Mouse (Mus musculus): Measurements from ENCODE around the gene Klrb1. TPM values are rescaled to one million over a fixed set of nuclear protein-coding genes. Genes with fewer than 3 reads are reported as not detected.
"Not testable (repeated sequence)": the region's sequence is repeated elsewhere in the genome, so short reads cannot be mapped to it uniquely, and the experiment has no call there.

Klrb1 gene
- not detected for total RNA-seq (2021)
- long read RNA-seq, experiment 1, result 0 reads
- long read RNA-seq, experiment 2, result 0 reads

DNA sequence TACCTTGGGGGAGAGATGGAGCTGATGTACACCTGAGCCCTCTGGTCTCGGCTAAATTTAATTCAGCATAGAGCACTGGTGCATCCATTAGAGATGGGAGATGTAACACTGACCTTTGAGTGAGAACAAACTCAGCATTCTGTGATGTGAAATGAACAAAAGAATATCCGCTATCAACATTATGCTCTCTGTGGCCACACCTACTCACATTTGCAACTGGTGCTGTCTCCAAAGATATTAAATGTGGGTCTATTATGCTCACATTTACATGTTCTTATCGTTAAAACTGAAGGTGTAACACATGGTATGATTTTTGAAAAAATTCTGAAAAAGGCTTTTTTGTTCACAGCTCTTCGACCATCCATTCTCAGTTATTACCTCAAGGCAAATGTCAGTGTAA is at the start of gene Klrb1:
Gene Klrb1 (minus strand): TSS at position 101 of the 400 bp plus-strand sequence.
- intact Hi-C loops (cut with DNase I), result no loop called here

DNA sequence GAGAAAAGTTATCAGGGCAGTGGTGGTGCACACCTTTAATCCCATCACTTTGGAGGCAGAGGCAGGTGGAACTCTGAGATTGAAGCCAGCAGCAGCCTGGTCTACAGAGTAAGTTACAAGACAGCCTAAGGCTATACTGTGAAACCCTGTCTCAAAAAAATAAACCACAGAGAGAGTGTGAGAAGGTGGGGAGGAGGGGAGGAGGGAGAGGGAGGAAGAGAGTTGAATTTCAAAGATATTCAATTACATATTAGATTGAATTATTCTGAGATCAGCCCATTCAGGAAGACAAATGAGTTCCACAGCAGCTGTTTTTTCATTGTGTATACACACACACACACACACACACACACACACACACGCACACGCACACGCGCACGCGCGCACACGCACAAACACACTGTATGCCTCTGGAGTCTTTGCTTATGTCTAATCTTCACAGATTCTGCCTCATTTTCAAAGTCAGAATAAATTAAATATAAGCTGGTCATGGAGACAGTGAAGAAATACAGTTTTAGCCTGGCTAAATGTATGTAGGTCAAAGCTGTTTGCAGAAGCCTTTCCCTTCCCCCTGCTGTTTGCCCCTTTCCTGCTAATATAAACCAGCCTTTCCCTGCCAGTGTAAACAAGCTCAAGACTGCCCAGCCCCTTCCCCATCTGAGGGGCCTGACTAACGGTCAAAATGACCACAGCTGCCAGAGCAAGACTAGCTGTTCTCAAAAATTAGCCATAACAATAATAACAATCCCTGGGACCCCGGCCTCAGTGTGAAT is 46.8 kb upstream of the Klrb1 start:
- intact Hi-C loops (cut with DNase I), result loop anchor here (10.0 kb wide), 1 partner anchor 465 kb away; no protein-coding TSS in a partner anchor
- DNase-seq, result no peak

More for the DNA sequence above, at the start of gene Klrb1:
- no peak for DNase-seq

DNA sequence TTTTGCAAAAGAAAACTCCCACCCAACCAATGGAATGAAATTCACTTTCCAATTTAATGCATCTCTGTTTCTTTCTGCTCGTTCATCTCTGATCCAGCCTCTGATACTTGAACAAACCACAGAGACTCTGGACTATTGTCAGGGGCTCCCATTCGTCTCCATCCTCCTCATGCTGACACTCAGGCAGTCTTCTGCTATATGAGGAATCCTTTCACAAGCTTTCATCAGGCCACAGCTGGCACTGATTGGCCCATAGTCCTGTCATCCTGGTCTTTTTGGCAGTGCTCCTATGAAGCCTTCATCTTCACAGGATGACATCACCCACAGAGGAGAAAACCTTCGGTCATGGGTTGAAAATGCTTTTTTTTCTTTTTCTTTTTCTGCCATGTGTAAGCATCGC is 45.2 kb upstream of the Klrb1 start:
- intact Hi-C loops (cut with DNase I), result loop anchor here (10.0 kb wide), 1 partner anchor 467 kb away; no protein-coding TSS in a partner anchor
- no peak for DNase-seq

DNA sequence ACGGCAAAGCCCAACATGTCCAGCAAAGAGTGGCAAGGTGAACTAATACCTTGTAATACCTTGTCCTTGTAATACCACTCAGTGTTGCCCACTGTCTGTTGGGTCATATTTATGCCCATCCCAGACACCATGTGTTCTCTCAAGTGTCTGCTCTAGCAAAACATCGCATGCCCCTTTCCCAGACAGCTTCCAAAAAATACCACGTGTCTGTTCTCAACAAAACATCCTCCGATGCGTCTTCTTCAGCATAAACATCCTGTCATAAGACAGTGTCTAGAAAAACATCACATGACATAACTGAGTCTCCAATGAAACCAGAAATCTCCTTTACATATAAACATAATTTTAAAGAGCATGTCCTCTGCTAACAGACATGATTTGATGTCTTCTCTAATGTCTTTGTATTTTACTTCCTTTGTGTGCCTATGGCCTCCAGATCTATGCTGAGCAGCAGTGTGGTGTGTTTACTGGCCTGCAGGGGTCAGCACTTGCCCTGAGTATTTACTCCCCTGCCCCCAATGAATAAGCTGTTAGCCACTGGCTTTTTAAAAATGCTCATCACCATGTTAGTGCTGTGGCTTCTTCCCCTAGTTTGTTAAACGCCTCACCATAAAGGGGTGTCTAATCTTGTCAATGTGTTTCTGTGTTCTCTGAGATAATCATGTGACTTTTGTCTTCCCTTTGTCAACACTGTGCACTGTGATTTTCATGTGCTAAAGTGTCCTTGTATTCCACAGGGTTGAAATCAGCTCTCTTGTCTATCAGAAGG is 43.8 kb upstream of the Klrb1 start:
- DNase-seq, result not testable (repeated sequence)
- intact Hi-C loops (cut with DNase I), result loop anchor here (10.0 kb wide), 1 partner anchor 468 kb away; no protein-coding TSS in a partner anchor

DNA sequence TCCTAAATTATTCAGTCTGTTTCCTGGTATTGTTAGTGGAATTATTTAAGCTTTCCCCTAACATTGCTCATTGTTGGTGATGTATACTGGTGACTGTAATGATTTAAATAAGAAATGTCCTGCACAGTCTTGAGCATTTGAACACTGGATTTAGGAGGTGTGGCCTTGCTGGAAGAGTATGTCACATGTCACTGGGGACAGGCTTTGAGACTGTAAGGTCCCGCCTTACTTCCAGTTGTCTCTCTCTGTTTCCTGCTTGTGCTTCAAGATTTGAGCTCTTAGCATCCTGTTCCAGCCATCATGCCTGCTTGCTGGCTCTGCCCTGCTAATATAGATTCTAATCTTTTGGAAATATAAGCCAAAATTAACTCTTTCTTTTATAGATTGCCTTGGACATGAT is 42.4 kb upstream of the Klrb1 start:
- intact Hi-C loops (cut with DNase I), result loop anchor here (2.0 to 10.0 kb wide), 2 partner anchors 38 to 470 kb away; no protein-coding TSS in a partner anchor
- DNase-seq, result no peak

DNA sequence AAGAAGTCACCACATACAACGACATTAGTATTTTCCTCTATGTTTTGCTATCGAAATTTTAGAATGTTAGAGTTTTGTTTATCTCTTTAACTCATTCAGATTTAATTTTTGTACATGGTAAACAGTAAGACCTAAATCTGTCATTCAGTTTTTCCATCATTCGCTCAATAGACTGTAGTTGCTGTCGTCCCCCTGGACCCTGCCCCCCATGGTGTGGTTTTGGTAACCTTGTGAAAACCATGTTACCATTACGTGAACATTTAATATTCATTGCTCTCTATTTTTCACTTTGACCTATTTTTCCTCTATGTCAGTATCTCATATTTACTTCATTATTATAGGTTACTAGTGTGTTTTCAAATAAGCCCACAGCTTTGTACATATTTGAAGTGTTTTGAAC is 41.7 kb upstream of the Klrb1 start:
- intact Hi-C loops (cut with DNase I), result loop anchor here (1.0 to 10.0 kb wide), 4 partner anchors 38 to 768 kb away; partner anchors contain the start of gene Gabarapl1

DNA sequence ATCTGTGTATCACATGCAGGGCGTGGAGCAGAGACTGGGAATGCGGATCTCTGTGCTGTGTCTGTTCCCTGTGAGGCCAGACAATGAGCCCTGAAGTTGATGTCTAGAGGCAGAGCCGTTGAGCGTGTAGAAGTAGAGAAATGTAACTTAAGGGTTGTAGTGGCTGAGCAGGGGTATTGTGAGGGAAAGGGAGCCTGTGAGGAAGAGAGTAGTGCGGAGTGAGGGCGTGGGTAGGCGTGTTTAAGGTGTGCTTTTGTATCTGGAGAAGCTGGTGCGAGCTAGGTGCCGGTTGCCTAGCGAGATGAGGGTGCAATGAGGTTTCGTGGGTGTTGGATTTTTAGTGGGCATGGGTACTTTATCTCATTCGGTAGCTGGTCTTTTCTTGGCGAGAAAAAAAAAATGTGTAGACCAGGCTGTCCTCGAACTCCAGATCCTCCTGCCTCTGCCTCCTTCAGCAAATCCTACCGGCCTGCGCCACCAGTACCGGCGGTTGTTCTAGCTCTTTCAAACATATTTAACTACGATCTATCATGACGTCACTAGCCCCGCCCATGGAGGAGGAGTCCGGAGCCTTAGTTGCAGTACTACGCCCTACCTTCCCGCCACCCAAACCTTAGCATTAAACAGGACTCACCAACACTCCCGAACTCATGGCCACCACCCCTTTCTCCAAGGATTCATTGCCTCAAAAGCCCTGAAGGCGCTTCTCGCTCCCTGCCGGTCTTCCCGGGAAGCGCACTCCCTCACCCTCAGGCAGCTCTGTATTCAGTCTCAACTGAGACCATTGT is 41.1 kb upstream of the Klrb1 start:
- intact Hi-C loops (cut with DNase I), result loop anchor here (1.0 to 10.0 kb wide), 4 partner anchors 39 to 768 kb away; partner anchors contain the start of gene Gabarapl1
- DNase-seq, result peak; percentile 91

More for the DNA sequence above, 41.7 kb upstream of the Klrb1 start:
- no peak for DNase-seq

DNA sequence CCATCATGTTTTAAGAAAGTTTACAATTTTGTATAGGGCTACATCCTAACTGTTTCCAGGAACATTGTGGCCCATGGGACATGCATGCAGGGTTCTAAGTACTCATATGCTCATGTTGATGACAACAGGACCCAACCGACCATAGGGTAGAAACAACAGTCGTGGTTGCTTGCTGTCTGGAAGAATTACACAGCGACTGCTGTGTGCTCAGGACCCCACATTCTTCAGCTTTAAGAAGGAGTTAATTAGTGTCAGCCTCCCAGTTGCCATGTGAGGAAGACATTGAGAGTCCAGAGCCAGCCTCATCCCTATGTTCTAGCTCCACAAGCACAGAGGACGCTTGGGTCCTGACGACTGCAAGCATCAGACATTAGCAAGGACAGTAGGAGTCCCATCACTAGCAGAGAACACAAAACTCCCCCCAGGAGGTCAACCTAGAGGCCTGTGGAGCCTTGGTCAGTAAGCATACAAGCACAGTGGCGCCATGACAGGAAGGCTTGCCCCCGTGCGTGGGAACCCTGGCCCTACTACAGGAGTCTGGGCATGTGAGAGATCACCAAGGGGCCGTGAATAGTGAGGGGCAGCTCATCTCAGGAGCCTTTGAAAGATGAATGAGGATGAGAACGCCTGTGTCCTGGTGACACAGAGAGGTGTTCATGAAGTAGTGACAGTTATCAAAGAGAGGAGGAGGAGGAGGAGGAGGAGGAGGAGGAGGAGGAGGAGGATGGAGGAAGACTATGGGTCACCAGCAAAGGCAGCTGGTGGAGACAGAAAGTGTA is 40.2 kb upstream of the Klrb1 start:
- intact Hi-C loops (cut with DNase I), result loop anchor here (5.0 to 10.0 kb wide), 2 partner anchors 472 to 769 kb away; partner anchors contain the start of gene Gabarapl1
- not testable (repeated sequence) for DNase-seq

DNA sequence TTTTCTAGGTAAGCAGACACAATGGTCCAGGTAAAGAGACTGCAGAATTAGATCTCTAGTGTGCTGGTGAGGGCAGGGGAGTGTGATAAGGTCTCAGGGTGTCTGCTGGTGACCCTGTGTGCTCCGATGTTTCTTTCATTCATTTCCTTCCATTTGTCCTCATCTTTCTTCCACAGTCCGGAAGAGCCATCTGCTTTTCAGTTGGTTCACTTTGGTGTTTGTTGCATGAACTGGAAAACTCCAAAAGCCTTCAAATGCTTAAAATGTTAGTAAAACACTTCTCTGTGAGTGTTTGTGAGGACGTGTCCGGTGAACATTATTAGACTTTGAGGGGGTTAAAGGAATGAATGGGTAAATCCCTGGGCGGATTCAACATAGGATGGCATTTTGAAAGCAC is 38.3 kb upstream of the Klrb1 start:
- no peak for DNase-seq
- intact Hi-C loops (cut with DNase I), result loop anchor here (5.0 to 10.0 kb wide), 2 partner anchors 474 to 771 kb away; partner anchors contain the start of gene Gabarapl1

DNA sequence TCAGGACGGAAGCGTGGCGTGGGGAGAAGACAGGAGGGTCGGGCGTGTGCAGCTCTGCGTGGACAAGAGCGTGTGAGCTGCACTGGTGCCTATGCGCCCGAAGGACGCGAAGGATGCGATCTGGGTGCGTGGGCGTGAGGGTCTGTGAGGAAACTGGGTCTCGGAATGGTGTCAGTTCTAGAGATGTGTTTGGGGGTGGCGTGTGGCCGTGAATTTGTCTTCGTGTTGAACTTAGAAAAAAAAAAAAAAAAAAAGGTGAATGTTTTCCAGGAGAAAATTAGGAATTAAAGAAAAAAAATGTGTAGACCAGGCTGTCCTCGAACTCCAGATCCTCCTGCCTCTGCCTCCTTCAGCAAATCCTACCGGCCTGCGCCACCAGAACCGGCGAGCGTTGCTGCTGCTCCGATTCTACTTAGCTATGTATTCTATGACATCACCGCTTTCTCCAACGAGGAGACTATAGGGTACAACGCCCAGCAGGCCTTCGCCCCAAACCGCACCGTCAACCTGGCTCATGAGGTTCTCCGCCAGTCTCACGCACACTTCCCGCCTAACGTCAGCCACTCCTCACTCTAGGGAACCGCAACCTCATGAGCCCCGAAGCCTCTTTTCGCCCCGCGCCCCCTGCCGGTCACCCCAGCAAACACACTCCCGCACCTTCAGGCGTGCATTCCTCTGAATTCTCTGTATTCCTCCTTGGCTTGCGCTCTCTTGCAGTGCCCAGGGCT is 37.7 kb upstream of the Klrb1 start:
- intact Hi-C loops (cut with DNase I), result loop anchor here (5.0 to 10.0 kb wide), 2 partner anchors 474 to 772 kb away; partner anchors contain the start of gene Gabarapl1
- peak; percentile 73 to 88 for DNase-seq

DNA sequence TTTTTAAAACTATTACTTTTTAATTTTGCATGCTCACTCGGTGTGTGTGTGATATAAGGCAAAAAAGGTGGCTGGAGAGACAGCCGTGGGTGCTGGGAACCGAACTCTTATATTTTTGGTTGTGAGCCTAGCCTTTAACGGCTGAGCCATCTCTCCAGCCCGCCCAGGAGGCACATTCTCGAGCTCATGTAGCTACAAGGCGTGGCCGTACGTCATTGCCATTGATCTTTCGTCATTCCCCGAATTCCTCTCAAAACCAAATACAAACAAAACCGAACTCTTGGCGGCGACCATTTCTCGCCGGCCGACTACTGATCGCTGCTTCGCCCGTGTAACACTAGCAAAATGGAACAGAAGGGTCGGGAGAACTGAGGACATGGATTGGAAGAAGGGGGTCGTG is 37.2 kb upstream of the Klrb1 start:
- peak; percentile 84 to 95 for DNase-seq
- intact Hi-C loops (cut with DNase I), result loop anchor here (5.0 to 10.0 kb wide), 2 partner anchors 475 to 772 kb away; partner anchors contain the start of gene Gabarapl1

DNA sequence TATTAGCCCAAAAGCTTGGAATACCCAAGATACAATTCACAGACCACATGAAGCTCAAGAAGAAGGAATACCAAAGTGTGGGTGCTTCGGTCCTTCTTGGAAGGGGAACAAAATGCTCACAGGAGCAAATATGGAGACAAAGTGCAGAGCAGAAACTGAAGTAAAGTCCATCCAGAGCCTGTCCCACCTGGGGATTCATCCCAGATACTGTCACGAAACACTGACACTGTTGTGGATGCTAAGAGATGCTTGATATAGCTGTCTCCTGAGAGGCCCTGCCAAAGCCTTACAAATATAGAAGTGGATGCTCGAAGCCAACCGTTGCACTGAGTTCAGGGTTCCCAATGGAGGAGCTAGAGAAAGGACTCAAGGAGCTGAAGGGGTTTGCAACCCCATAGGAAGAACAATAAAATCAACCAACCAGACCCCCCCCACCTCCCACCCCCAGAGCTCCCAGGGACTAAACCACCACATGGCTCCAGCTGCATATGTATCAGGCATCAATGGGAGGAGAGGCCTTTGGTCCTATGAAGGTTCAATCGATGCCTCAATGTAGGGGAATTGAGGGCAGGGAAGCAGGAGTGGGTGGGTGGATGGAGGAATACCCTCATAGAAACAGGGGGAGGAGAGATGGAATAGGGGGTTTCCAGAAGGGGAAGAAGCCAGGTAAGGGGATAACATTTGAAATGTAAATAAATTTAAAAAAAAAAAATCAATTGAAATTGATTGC is 36.5 kb upstream of the Klrb1 start:
- no peak for DNase-seq
- intact Hi-C loops (cut with DNase I), result no loop called here

DNA sequence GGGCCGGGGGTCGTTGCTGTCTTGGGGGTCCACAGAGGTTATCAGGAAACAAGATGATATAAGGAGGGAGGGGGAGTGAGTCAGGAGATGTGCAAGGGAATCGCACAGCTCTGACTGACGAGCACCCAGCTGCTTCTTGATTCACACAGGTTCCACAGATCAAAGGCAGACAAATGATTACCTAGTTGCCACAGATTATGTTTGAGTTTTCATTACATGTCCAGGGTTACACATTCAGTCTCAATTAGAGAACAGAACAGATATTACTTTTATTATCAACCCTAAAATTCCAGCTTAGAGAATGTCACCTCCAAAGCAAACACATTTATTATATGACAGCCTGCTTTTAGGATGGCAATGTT is 32.5 kb upstream of the Klrb1 start:
- intact Hi-C loops (cut with DNase I), result not testable (repeated sequence)

DNA sequence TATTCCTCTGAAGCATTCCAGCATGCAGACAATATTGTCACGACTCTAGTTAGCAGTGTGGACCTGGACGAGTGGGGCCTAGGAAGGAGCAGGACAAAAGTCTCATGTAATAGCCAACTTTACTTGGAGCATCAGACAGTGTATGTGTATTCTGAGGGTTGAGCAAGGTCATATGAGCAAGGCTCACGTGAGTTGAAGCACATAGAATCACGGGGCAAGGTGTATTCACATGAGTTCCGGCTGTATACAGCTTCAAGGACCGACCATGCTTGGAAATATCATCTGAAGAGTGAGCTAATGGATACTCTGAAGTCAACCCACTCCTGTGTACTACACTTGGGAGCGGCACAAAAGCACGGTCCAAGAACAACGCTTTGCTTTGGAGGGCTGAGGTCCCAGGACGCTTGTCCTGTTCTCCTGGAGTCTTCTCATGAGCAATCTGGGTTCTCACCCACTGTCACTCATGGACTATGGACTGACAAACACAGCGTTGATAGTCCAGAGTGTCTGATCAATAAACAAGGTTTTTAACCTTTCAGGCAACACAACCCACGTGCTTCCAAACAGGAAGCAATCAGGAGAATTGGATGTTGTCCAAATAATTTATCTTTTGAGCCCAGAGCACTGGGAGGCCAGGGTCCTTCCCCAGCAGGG is 32.0 kb upstream of the Klrb1 start:
- intact Hi-C loops (cut with DNase I), result loop anchor here (5.0 kb wide), 1 partner anchor 123 kb away; no protein-coding TSS in a partner anchor
- DNase-seq, result not testable (repeated sequence)

More for the DNA sequence above, 32.5 kb upstream of the Klrb1 start:
- not testable (repeated sequence) for DNase-seq

DNA sequence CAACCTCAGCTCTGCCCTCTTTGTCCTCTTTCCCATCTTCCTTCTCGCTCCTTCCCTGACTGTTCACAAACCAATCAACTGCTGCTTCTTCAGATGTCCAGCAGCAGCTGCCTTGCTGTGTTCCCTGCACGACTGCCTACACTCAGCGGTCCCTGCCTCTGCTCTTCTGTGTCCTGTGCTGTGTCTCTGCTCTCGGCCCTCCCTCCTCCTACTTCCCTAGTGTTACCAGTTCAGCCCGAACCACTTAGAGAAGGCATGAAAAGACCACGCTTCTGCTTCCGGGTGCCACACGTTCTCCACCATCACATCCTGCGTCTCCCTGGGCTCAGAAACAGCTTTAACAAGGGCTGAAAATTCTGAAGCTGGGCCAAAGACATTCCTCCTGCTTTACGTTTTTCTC is 31.4 kb upstream of the Klrb1 start:
- intact Hi-C loops (cut with DNase I), result loop anchor here (5.0 kb wide), 1 partner anchor 122 kb away; no protein-coding TSS in a partner anchor
- not testable (repeated sequence) for DNase-seq

DNA sequence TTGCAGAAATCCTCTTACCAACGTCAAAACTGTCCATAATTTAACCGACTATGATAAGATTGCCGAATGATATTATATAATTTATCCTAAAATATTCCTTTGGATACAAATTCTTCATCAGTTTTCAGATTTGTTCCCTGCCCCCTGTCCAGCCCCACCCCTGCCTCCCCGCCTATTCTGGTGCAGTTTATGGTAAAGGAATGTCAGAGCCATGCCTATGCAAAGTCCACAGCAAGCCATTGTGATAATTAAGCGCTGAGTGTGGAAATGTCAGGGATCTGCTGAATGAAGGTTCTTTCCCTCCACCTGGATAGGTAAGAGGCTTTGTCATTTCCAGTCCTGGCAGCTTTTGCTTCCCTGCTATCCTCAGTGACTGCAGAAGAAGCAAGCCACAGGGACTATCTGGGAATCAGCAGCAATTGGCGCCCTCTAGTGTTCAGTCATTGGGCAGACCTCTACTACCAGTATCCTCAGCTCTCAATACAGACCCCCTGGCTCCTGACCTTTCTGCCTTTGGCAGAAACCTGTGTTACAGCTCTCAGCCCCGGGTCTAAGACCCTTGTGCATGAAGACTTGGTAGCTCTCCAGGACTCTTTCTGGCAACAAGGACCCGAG is 30.9 kb upstream of the Klrb1 start:
- peak; percentile 48 to 62 for DNase-seq
- intact Hi-C loops (cut with DNase I), result loop anchor here (5.0 kb wide), 1 partner anchor 121 kb away; no protein-coding TSS in a partner anchor

DNA sequence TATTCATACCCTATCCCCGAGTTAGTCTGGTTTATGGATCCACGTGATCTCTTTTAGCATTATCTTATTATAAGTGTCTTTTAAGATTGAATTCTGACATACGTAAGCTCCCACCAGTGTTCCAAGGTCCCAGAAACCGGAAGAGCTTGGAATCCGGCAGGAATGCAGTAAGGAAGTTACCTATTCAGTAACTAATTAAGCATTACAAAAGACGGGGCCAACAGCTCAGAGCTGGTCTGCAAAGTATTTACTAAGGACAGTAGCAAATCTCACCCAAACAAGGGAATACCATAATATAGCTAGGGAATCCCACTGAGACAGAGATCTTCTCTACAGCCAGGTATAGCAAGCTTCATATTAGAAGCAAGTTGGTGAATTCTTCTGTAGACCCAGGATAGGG is 24.1 kb upstream of the Klrb1 start:
- intact Hi-C loops (cut with DNase I); DNase-seq: not testable (repeated sequence)
